Mouse (Mus musculus): ENCODE measurements at regions not wholly inside any gene's neighbourhood (a gene's known extent, or its start where the extent isn't known, plus 50 kb on each side); places are given as distances from the start of the nearest gene placed in this dataset.
"Not testable (repeated sequence)": the region's sequence is repeated elsewhere in the genome, so short reads cannot be mapped to it uniquely, and the experiment has no call there.

- no peak overlapping the region for H3K4me2 ChIP-seq
- H3K4me3 ChIP-seq = no peak overlapping the region
- H3K27me3 ChIP-seq = no peaks in the 10 kb centered on the region
- H3K9me3 ChIP-seq = no peaks in the 10 kb centered on the region
- H3K36me3 ChIP-seq = no peaks in the 10 kb centered on the region
- WGBS = 18% methylated on average over 8 of the region's 8 CpGs
- H3K9ac ChIP-seq = no peak overlapping the region
- ATAC-seq (ENCODE audit: low read depth) = peak; percentile 65
- no peak overlapping the region for H3K27ac ChIP-seq (replicated peaks)
- H3K4me1 ChIP-seq (replicated peaks) = 0 out of 2 replicates have a peak, but pooled peaks cover 7% of the 10 kb centered on the region
These were observed 853.1 kb upstream of the Pou3f2 start for GRCm38 (mm10) chr4:23341240-23341639.

- no peak overlapping the region for H3K4me2 ChIP-seq
- 0 out of 2 replicates have a peak, but pooled peaks cover 7% of the 10 kb centered on the region for H3K4me1 ChIP-seq (replicated peaks)
- ATAC-seq (ENCODE audit: low read depth) = no peak
- H3K9me3 ChIP-seq = no peaks in the 10 kb centered on the region
- WGBS = 49% methylated on average over 5 of the region's 5 CpGs
- H3K9ac ChIP-seq = no peak overlapping the region
- H3K4me3 ChIP-seq = no peak overlapping the region
- H3K27ac ChIP-seq (replicated peaks) = no peak overlapping the region
- no peaks in the 10 kb centered on the region for H3K27me3 ChIP-seq
- H3K36me3 ChIP-seq = no peaks in the 10 kb centered on the region
These were observed 850.3 kb upstream of the Pou3f2 start for GRCm38 (mm10) chr4:23338481-23338880.

DNA sequence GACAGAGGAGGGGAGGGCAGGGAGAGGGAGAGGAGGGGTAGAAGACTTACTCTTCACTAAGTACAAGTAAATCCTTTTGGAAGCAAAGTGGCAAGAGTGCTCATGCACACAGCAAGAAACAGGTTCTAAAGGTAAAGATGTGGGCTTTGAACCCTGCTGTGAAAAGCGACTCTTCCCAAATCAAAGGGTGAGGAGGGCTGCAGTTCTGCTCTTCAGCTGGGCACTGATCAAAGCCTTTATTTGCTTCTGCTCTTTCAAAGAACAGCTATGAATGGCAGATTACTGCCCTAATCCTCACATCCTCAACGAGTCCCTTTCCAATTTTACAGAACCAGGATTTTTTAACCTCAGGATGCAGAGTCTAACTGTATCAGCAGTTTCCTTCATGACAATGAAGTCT is 812.5 kb upstream of the Pou3f2 start:
- Histone ChIP-seq H3K4me3 (no peak overlapping the region), H3K27ac (replicated peaks) (no peak overlapping the region), H3K4me1 (replicated peaks) (no peaks in the 10 kb centered on the region), H3K9ac (no peak overlapping the region), H3K36me3 (no peaks in the 10 kb centered on the region), H3K9me3 (no peaks in the 10 kb centered on the region), H3K27me3 (no peaks in the 10 kb centered on the region), H3K4me2 (no peak overlapping the region)
- ATAC-seq (ENCODE audit: low read depth) = no peak
- 12% methylated on average over 2 of the region's 2 CpGs for WGBS

GRCm38 (mm10) chr4:23280087-23280486 is 791.9 kb upstream of the Pou3f2 start:
- Histone ChIP-seq H3K27ac (replicated peaks) (no peak overlapping the region), H3K27me3 (no peaks in the 10 kb centered on the region), H3K9me3 (no peaks in the 10 kb centered on the region), H3K9ac (no peak overlapping the region), H3K4me1 (replicated peaks) (0 out of 2 replicates have a peak, but pooled peaks cover 8% of the 10 kb centered on the region), H3K4me3 (no peak overlapping the region), H3K36me3 (no peaks in the 10 kb centered on the region), H3K4me2 (no peak overlapping the region)
- 65% methylated on average over 6 of the region's 6 CpGs for WGBS
- ATAC-seq (ENCODE audit: low read depth) = no peak

- H3K4me2 ChIP-seq = no peak overlapping the region
- H3K9me3 ChIP-seq = no peaks in the 10 kb centered on the region
- 76% methylated on average over 5 of the region's 5 CpGs for WGBS
- no peak overlapping the region for H3K27ac ChIP-seq (replicated peaks)
- 0 out of 2 replicates have a peak, but pooled peaks cover 9% of the 10 kb centered on the region for H3K4me1 ChIP-seq (replicated peaks)
- H3K4me3 ChIP-seq = no peak overlapping the region
- H3K9ac ChIP-seq = no peak overlapping the region
- H3K27me3 ChIP-seq = no peaks in the 10 kb centered on the region
- no peaks in the 10 kb centered on the region for H3K36me3 ChIP-seq
- no peak for ATAC-seq (ENCODE audit: low read depth)
These were observed 787.0 kb upstream of the Pou3f2 start for GRCm38 (mm10) chr4:23275203-23275602.

DNA sequence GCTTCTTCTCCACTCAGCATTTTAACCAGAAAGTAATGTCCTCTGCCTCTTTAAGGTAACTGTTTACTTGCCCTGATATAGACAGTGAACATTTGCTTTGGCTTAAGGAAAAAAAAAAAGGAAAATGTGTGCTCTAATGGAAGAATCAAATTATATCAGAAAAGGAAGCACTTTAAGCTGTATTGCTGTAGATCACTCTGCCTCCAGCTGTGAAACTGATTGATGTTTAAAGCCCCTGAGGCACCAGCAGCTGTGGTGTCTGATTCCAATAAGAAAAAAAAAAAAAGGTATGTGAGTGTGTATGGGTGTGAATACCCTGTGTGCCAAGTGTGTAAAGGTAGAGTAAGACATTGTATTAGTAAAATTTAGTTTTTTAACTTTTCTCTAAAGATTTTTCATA is 783.8 kb upstream of the Pou3f2 start:
- 0 out of 2 replicates have a peak, but pooled peaks cover 4% of the 10 kb centered on the region for H3K4me1 ChIP-seq (replicated peaks)
- no peak overlapping the region for H3K4me2 ChIP-seq
- no peak overlapping the region for H3K4me3 ChIP-seq
- no peak overlapping the region for H3K9ac ChIP-seq
- ATAC-seq (ENCODE audit: low read depth) = no peak
- H3K36me3 ChIP-seq = no peaks in the 10 kb centered on the region
- H3K27me3 ChIP-seq = no peaks in the 10 kb centered on the region
- H3K27ac ChIP-seq (replicated peaks) = no peak overlapping the region
- no peaks in the 10 kb centered on the region for H3K9me3 ChIP-seq

DNA sequence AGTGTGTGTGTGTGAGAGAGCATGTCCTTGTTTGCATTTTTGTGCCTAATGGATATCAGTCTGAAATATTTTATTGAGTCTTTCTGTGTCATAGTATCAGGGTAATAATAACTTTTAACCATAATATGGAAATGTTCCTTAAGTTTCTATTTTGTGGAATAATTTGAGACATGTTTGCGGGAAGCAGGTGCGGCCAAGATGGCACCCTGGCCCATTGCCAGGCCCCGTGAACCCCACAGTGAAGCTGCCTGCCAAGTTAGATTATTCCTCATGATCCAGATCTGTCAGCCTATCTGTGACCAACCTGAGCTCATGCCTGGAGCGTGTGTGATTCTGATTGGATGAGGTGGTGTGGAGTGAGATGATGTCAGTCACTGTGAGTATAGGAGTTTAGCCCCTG is 772.2 kb upstream of the Pou3f2 start:
- ATAC-seq (ENCODE audit: low read depth) = no peak
- no peak overlapping the region for H3K27ac ChIP-seq (replicated peaks)
- no peak overlapping the region for H3K9ac ChIP-seq

DNA sequence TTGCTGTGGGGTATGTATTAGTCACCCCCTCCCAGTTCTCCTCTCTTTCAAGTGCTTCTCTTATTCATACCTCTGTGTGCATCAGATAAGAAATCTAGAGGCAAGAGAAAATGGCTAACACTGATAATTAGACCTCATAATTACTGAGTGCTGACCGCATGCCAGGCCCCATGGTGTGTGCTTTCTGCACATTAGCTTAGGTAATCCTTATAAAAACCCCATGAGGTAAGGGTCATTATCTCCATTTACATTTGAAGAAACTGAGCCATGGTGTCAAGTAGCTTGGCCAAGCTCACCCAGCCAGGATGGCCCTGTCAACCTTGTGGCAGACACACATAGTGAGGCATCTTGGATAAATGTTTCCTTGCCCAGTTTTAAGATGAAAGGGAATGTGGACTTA is 746.8 kb upstream of the Pou3f2 start:
- no peak overlapping the region for H3K9ac ChIP-seq
- WGBS = 41% methylated on average over 1 of the region's 1 CpGs
- no peak for ATAC-seq (ENCODE audit: low read depth)
- H3K4me1 ChIP-seq (replicated peaks) = no peaks in the 10 kb centered on the region
- H3K9me3 ChIP-seq = no peaks in the 10 kb centered on the region; the same call in 1 of the 2 replicates
- H3K4me2 ChIP-seq = no peak overlapping the region
- H3K4me3 ChIP-seq = no peak overlapping the region
- H3K27ac ChIP-seq (replicated peaks) = no peak overlapping the region
- no peaks in the 10 kb centered on the region for H3K27me3 ChIP-seq
- H3K36me3 ChIP-seq = no peaks in the 10 kb centered on the region

More for the DNA sequence above, 772.2 kb upstream of the Pou3f2 start:
- Histone ChIP-seq H3K27me3 (no peaks in the 10 kb centered on the region), H3K4me3 (no peak overlapping the region), H3K4me1 (replicated peaks) (no peaks in the 10 kb centered on the region), H3K4me2 (no peak overlapping the region), H3K9me3 (peaks cover 24% of the 10 kb centered on the region), H3K36me3 (no peaks in the 10 kb centered on the region)
- 94% methylated on average over 4 of the region's 4 CpGs for WGBS

DNA sequence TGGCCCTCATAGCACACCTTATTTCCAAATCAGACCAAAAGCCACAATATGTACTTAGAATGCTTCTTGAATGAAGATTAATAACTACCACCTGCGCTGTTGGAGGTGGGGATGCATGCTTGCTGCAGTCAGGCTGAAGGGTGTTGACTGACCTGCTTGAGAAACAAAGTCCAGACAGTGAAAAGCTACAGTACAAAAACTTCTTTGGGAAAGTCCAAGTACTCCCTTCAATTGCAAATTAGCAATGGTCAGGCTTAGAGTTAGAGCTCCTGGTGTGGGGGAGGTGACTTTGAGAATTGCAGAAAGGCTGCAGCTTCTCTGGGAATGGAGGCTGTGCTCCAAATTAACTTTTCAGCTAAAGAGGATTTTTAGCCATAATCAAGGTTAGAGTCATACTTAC is 706.6 kb upstream of the Pou3f2 start:
- not testable (repeated sequence) for H3K4me2 ChIP-seq; ATAC-seq (ENCODE audit: low read depth); H3K27ac ChIP-seq (replicated peaks); H3K27me3 ChIP-seq; H3K4me1 ChIP-seq (replicated peaks); H3K36me3 ChIP-seq; H3K4me3 ChIP-seq; H3K9ac ChIP-seq; H3K9me3 ChIP-seq
- WGBS = 84% methylated on average over 1 of the region's 1 CpGs

DNA sequence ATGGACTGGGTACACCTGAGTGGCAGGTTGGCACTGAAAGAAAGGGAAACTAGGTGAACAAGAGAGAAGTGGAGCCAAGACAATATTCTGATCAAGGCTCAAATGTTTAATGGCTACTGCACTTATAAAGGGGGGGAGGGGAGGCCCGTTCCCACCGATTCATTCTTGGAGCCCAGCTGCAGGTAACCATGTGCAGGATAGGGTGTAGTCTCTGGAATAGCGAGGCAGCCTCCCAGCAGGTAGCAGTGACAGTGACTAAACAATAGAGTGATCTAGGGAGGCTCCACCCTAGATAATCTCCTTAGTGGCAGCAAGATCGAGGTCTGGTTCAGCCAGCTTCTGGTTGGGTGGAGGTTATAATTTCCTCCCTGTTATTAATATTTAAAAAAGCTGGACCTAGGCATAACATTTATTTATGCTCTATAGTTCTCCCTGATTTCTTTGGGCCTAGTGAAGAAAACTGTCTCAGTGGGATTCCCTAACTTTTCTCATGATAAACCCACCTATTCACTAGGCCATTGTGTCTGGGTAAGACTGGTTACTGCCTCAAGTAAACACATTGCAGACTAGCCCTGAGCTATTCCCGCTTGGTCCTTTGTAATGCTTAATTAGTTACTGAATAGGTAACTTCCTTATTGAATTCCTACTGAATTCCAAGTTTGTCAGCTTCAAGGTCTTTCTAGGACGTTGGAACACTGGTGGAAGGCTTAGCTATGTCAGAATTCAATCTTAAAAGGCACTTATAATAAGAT is 705.4 kb upstream of the Pou3f2 start:
- no peaks in the 10 kb centered on the region for H3K36me3 ChIP-seq
- no peak overlapping the region for H3K27ac ChIP-seq (replicated peaks)
- H3K4me3 ChIP-seq = no peak overlapping the region
- 73% methylated on average over 6 of the region's 6 CpGs for WGBS
- H3K27me3 ChIP-seq = no peaks in the 10 kb centered on the region
- no peak overlapping the region for H3K4me2 ChIP-seq
- ATAC-seq (ENCODE audit: low read depth) = no peak
- H3K9ac ChIP-seq = no peak overlapping the region
- H3K9me3 ChIP-seq = no peaks in the 10 kb centered on the region
- no peaks in the 10 kb centered on the region for H3K4me1 ChIP-seq (replicated peaks)

DNA sequence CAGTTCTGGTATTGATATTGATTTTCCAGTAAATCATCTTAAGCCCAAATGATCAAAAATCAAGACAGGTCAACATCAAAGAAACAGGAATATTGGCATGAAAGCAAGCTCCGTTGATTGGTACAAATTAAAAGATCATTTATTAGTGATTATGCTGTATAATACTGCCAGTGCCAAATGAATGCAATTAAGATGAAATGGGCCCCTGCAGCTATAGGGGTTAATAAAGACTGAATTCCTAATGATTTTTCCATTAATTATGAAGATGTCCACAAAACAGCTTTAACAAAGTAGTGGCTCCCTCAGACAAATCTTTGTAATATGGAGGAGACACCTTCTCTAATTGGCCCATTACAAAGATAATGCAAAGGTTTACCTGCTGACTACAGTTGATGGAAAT is 685.6 kb upstream of the Pou3f2 start:
- 40% methylated on average over 1 of the region's 1 CpGs for WGBS
- no peak for ATAC-seq (ENCODE audit: low read depth)
- H3K4me1 ChIP-seq (replicated peaks) = no peaks in the 10 kb centered on the region

GRCm38 (mm10) chr4:23173330-23173729 is 685.2 kb upstream of the Pou3f2 start:
- no peak for ATAC-seq (ENCODE audit: low read depth)
- 42% methylated on average over 4 of the region's 4 CpGs for WGBS

More for the DNA sequence above, 685.6 kb upstream of the Pou3f2 start:
- H3K9ac ChIP-seq = no peak overlapping the region
- no peak overlapping the region for H3K4me2 ChIP-seq
- no peaks in the 10 kb centered on the region for H3K9me3 ChIP-seq
- no peak overlapping the region for H3K4me3 ChIP-seq
- no peak overlapping the region for H3K27ac ChIP-seq (replicated peaks)
- H3K27me3 ChIP-seq = no peaks in the 10 kb centered on the region
- no peaks in the 10 kb centered on the region for H3K36me3 ChIP-seq

More at GRCm38 (mm10) chr4:23173330-23173729, 685.2 kb upstream of the Pou3f2 start:
- no peaks in the 10 kb centered on the region for H3K27me3 ChIP-seq
- H3K4me2 ChIP-seq = no peak overlapping the region
- no peaks in the 10 kb centered on the region for H3K9me3 ChIP-seq
- no peak overlapping the region for H3K27ac ChIP-seq (replicated peaks)
- H3K4me1 ChIP-seq (replicated peaks) = no peaks in the 10 kb centered on the region
- H3K9ac ChIP-seq = no peak overlapping the region
- H3K4me3 ChIP-seq = no peak overlapping the region
- no peaks in the 10 kb centered on the region for H3K36me3 ChIP-seq

Measured in neural tube, embryonic 13.5 days (tissue).